Mouse (Mus musculus): ENCODE data around the gene Atp1a4.
"Not testable (repeated sequence)": the region's sequence is repeated elsewhere in the genome, so short reads cannot be mapped to it uniquely, and the experiment has no call there.

GRCm38 (mm10) chr1:172244645-172245044 lies 13.6 kb downstream of the Atp1a4 start:
- not testable (repeated sequence) for TF ChIP-seq CTCF (conservative IDR thresholded peaks at IDR 0.05; ENCODE audit: insufficient read depth, insufficient read length, low read depth, low read length); POLR2A (IDR thresholded peaks at IDR 0.05; ENCODE audit: low read depth, low read length)

All from kidney, adult 2 months (tissue).